ENCODE assay signal across 13 mouse cellular contexts in genomic region chr1:153697581-153698251, GRCm38 (mm10). TPM values are rescaled to one million over a fixed set of nuclear protein-coding genes. Genes with fewer than 3 reads are reported as not detected.
DNase-seq lines count a peak whose midpoint lies in the region; ATAC-seq lines count a peak whose summit lies in the region.
"Had no signal": no experiment of that assay in that cellular context is flagged by ENCODE, and none has a peak within 500 bp of the region (broad histone marks: within the 10 kb centered on the region; RNA-seq: fewer than 3 reads in every experiment).

No protein-coding gene starts in this region.

- H3K4me1 ChIP-seq in hindbrain, embryonic 14.5 days (replicated peaks; ENCODE audit: control insufficient read depth, insufficient read depth, low read length): peaks cover 2% of the 10 kb centered on the region
- no peaks in the 10 kb centered on the region for H3K4me1 ChIP-seq in hindbrain, embryonic 11.5 days (replicated peaks; ENCODE audit: control insufficient read depth, insufficient read depth, low read length)
- peaks cover 51% of the 10 kb centered on the region for H3K4me1 ChIP-seq in limb, embryonic 12.5 days (replicated peaks)

- 59% methylated on average over 16 of the region's 16 CpGs for WGBS in hindbrain, embryonic 14.5 days
- 66% methylated on average over 16 of the region's 16 CpGs for WGBS in hindbrain, embryonic 11.5 days
- WGBS in limb, embryonic 12.5 days: 57% methylated on average over 16 of the region's 16 CpGs

- H3K36me3 ChIP-seq in hindbrain, embryonic 14.5 days (replicated peaks; ENCODE audit: control insufficient read depth, insufficient read depth): peaks cover 8% of the 10 kb centered on the region; the same call in 1 of the 2 replicates
- H3K36me3 ChIP-seq in hindbrain, embryonic 11.5 days (ENCODE audit: control insufficient read depth, insufficient read depth, low read length): no peaks in the 10 kb centered on the region
- no peaks in the 10 kb centered on the region for H3K36me3 ChIP-seq in limb, embryonic 12.5 days
- H3K36me3 ChIP-seq: heart, embryonic 15.5 days had no signal

- no peak overlapping the region for H3K4me3 ChIP-seq in hindbrain, embryonic 14.5 days (replicated peaks; ENCODE audit: low read length)
- H3K4me3 ChIP-seq in hindbrain, embryonic 11.5 days (ENCODE audit: low read depth, low read length): no peak overlapping the region
- H3K4me3 ChIP-seq in limb, embryonic 12.5 days (replicated peaks): no peak overlapping the region
- H3K4me3 ChIP-seq: heart, embryonic 15.5 days had no signal

- no peak overlapping the region for H3K9ac ChIP-seq in hindbrain, embryonic 14.5 days
- H3K9ac ChIP-seq in hindbrain, embryonic 11.5 days (ENCODE audit: low read depth, low read length): no peak overlapping the region
- no peak overlapping the region for H3K9ac ChIP-seq in limb, embryonic 12.5 days (replicated peaks)
- H3K9ac ChIP-seq: heart, embryonic 15.5 days had no signal

- no peak overlapping the region for H3K4me2 ChIP-seq in hindbrain, embryonic 14.5 days (replicated peaks)
- H3K4me2 ChIP-seq in hindbrain, embryonic 11.5 days (replicated peaks; ENCODE audit: low read depth, low read length): no peak overlapping the region
- H3K4me2 ChIP-seq in limb, embryonic 12.5 days: no peak overlapping the region
- H3K4me2 ChIP-seq: heart, embryonic 15.5 days had no signal

- H3K27ac ChIP-seq in hindbrain, embryonic 14.5 days: no peak overlapping the region
- H3K27ac ChIP-seq in hindbrain, embryonic 11.5 days (ENCODE audit: low read depth, low read length): no peak overlapping the region
- H3K27ac ChIP-seq in limb, embryonic 12.5 days: 0 out of 2 replicates have a peak overlapping the region, but pooled peaks have one; percentile 31
- H3K27ac ChIP-seq: heart, embryonic 15.5 days had no signal

- H3K9me3 ChIP-seq in hindbrain, embryonic 14.5 days (ENCODE audit: control insufficient read depth, low read length): no peaks in the 10 kb centered on the region
- H3K9me3 ChIP-seq in hindbrain, embryonic 11.5 days (ENCODE audit: control insufficient read depth, low read length): no peaks in the 10 kb centered on the region
- no peaks in the 10 kb centered on the region for H3K9me3 ChIP-seq in limb, embryonic 12.5 days
- H3K9me3 ChIP-seq: heart, embryonic 15.5 days had no signal

- DNase-seq in hindbrain, embryonic 14.5 days (ENCODE audit: low spot score): no peak
- DNase-seq in hindbrain, embryonic 11.5 days (ENCODE audit: low spot score): no peak
- DNase-seq in ES-CJ7 (ENCODE audit: low read depth, low spot score): peak; percentile 41
- peak; percentile 73 to 82 for DNase-seq in cerebellum, postnatal 14 days
- DNase-seq in heart, adult 9 months (ENCODE audit: low spot score in 2 of 2): no peak
- DNase-seq in thymus, postnatal 10 days (ENCODE audit: low spot score in 2 of 2): no peak
- DNase-seq: adrenal gland, postnatal 10 days; B cell, adult 2 months; gastrocnemius, postnatal 14 days; thymus, adult 2 months had no signal

- ATAC-seq in hindbrain, embryonic 14.5 days (ENCODE audit: low FRiP score): 0 out of 2 replicates have a peak, but pooled peaks have one; percentile 27
- no peak for ATAC-seq in hindbrain, embryonic 11.5 days (ENCODE audit: low FRiP score)
- no peak for ATAC-seq in limb, embryonic 12.5 days (ENCODE audit: insufficient number of reproducible peaks, insufficient read depth, low FRiP score, low TSS enrichment, low read depth)
- ATAC-seq in activated CD4-positive, CD25-positive, alpha-beta regulatory T cell, adult 4 months: no peak

- H3K27me3 ChIP-seq in hindbrain, embryonic 14.5 days (ENCODE audit: control insufficient read depth, insufficient read depth, low read length): no peaks in the 10 kb centered on the region
- H3K27me3 ChIP-seq in hindbrain, embryonic 11.5 days (ENCODE audit: control insufficient read depth, insufficient read depth, low read length): no peaks in the 10 kb centered on the region
- no peaks in the 10 kb centered on the region for H3K27me3 ChIP-seq in limb, embryonic 12.5 days
- H3K27me3 ChIP-seq: heart, embryonic 15.5 days had no signal

RNA-seq across cellular contexts. Expression of gene Rgs16, which starts 42.4 kb away (rescaled TPM):
- polyA plus RNA-seq in hindbrain, embryonic 14.5 days (2014; fragmentation: Nextera tagmentation; extraction: Ambion mirVana): 6.5 and 6.8 TPM in 2 replicates
- polyA plus RNA-seq in hindbrain, embryonic 11.5 days (2014; fragmentation: Nextera tagmentation; extraction: Ambion mirVana): 7.8 and 11.0 TPM in 2 replicates
- 16.8 and 18.7 TPM in 2 replicates for polyA plus RNA-seq in limb, embryonic 12.5 days (2016; fragmentation: Nextera tagmentation; extraction: Ambion mirVana)
- polyA plus RNA-seq in activated CD4-positive, CD25-positive, alpha-beta regulatory T cell, adult 4 months (2017; shearing (Covaris generic)): 10 to 100 TPM in 1 of 2 experiments, 1 to 10 TPM in 1; 5.6 to 27.5 TPM

RNA-seq across cellular contexts. Expression of gene Rgs8, which starts 44.9 kb away (rescaled TPM):
- 16.4 and 19.7 TPM in 2 replicates for polyA plus RNA-seq in hindbrain, embryonic 14.5 days (2014; fragmentation: Nextera tagmentation; extraction: Ambion mirVana)
- polyA plus RNA-seq in hindbrain, embryonic 11.5 days (2014; fragmentation: Nextera tagmentation; extraction: Ambion mirVana): 5.8 and 7.9 TPM in 2 replicates
- 0.81 and 1.4 TPM in 2 replicates for polyA plus RNA-seq in limb, embryonic 12.5 days (2016; fragmentation: Nextera tagmentation; extraction: Ambion mirVana)
- under 1 TPM in 1 of 2 experiments, not detected in 1; 0.09 TPM for polyA plus RNA-seq in activated CD4-positive, CD25-positive, alpha-beta regulatory T cell, adult 4 months (2017; shearing (Covaris generic))

RNA-seq across cellular contexts. Expression of gene Rnasel, which starts 51.5 kb away (rescaled TPM):
- polyA plus RNA-seq in hindbrain, embryonic 14.5 days (2014; fragmentation: Nextera tagmentation; extraction: Ambion mirVana): 37.2 and 40.9 TPM in 2 replicates
- 31.4 and 40.3 TPM in 2 replicates for polyA plus RNA-seq in hindbrain, embryonic 11.5 days (2014; fragmentation: Nextera tagmentation; extraction: Ambion mirVana)
- polyA plus RNA-seq in limb, embryonic 12.5 days (2016; fragmentation: Nextera tagmentation; extraction: Ambion mirVana): 10.5 and 11.4 TPM in 2 replicates
- 10 to 100 TPM; 38.6 to 49.7 TPM for polyA plus RNA-seq in activated CD4-positive, CD25-positive, alpha-beta regulatory T cell, adult 4 months (2017; shearing (Covaris generic))

Comparison
In these comparisons a context has a peak if more than half of its experiments do, and no peak if none do; other contexts are left out.
1. DNase-seq: peak in ES-CJ7 (single experiment) and cerebellum, postnatal 14 days (2 of 2); none in hindbrain, embryonic 14.5 days (single experiment), hindbrain, embryonic 11.5 days (single experiment), heart, adult 9 months (0 of 2) and thymus, postnatal 10 days (0 of 2).